Mouse (Mus musculus): ENCODE data around the gene Ap3b1. TPM values are rescaled to one million over a fixed set of nuclear protein-coding genes. Genes with fewer than 3 reads are reported as not detected.

The Ap3b1 gene
- polyA plus RNA-seq, 1 experiment from 2014 or later: 25.9 TPM

GRCm38 (mm10) chr13:94608947-94609346, 250.2 kb downstream of the Ap3b1 start:
- no peaks in the 10 kb centered on the region for H3K4me1 ChIP-seq
- WGBS (ENCODE audit: insufficient replicate concordance): 68% methylated on average over 10 of the region's 10 CpGs
- peaks cover 18% of the 10 kb centered on the region for H3K27me3 ChIP-seq (replicated peaks)
- H3K27ac ChIP-seq: no peak overlapping the region
- H3K4me3 ChIP-seq: no peak overlapping the region
- H3K36me3 ChIP-seq: no peaks in the 10 kb centered on the region
- no peak overlapping the region for H3K4me2 ChIP-seq
- no peak for ATAC-seq
- no peaks in the 10 kb centered on the region for H3K9me3 ChIP-seq (replicated peaks)
- H3K9ac ChIP-seq: no peak overlapping the region

Small RNA genes within 50 kb of the gene (microRNA-seq; reads per million reads assigned to microRNA genes)
- not detected for gene Gm25109

Other genes starting within 250 kb of the Ap3b1 start
- gene Scamp1, start 73.1 kb upstream of the Ap3b1 start, polyA plus RNA-seq (2016; fragmentation: Nextera tagmentation; extraction: Ambion mirVana): 11.7 TPM in 2 replicates

Data from liver, embryonic 12.5 days (tissue).